Mouse (Mus musculus): ENCODE measurements around the gene Gm14226.
A peak's percentile ranks its signal among the peaks of the same experiment; 100 is the strongest.
"Not testable (repeated sequence)": the region's sequence is repeated elsewhere in the genome, so short reads cannot be mapped to it uniquely, and the experiment has no call there.

The Gm14226 gene

GRCm38 (mm10) chr2:155047452-155048178, 29.5 kb downstream of the Gm14226 start:
- no peak for DNase-seq (ENCODE audit: low spot score in 2 of 2)

- DNase-seq (ENCODE audit: low spot score in 2 of 2): no peak
These were observed 32.0 kb downstream of the Gm14226 start for GRCm38 (mm10) chr2:155050108-155050503.

- peak; percentile 85 to 91 for DNase-seq (ENCODE audit: low spot score in 2 of 2)
These were observed 32.6 kb downstream of the Gm14226 start for GRCm38 (mm10) chr2:155050504-155051236.

GRCm38 (mm10) chr2:155051622-155052351, 33.7 kb downstream of the Gm14226 start:
- no peak for DNase-seq (ENCODE audit: low spot score in 2 of 2)

GRCm38 (mm10) chr2:155052681-155053080, 34.6 kb downstream of the Gm14226 start:
- DNase-seq (ENCODE audit: low spot score in 2 of 2): no peak

GRCm38 (mm10) chr2:155053512-155053911, 35.4 kb downstream of the Gm14226 start:
- DNase-seq (ENCODE audit: low spot score in 2 of 2): not testable (repeated sequence)

GRCm38 (mm10) chr2:155054672-155055071, 36.6 kb downstream of the Gm14226 start:
- DNase-seq (ENCODE audit: low spot score in 2 of 2): no peak

- DNase-seq (ENCODE audit: low spot score in 2 of 2): no peak
These were observed 38.1 kb downstream of the Gm14226 start for GRCm38 (mm10) chr2:155056076-155056578.

- DNase-seq (ENCODE audit: low spot score in 2 of 2): no peak
These were observed 39.3 kb downstream of the Gm14226 start for GRCm38 (mm10) chr2:155057361-155057760.

- no peak for DNase-seq (ENCODE audit: low spot score in 2 of 2)
These were observed 53.0 kb downstream of the Gm14226 start for GRCm38 (mm10) chr2:155071027-155071426.

- no peak for DNase-seq (ENCODE audit: low spot score in 2 of 2)
These were observed 54.5 kb downstream of the Gm14226 start for GRCm38 (mm10) chr2:155072353-155073145.

- DNase-seq (ENCODE audit: low spot score in 2 of 2): no peak
These were observed 55.3 kb downstream of the Gm14226 start for GRCm38 (mm10) chr2:155073347-155073746.

GRCm38 (mm10) chr2:155073978-155074765, 56.1 kb downstream of the Gm14226 start, which contains the start of gene Ahcy:
Gene Ahcy (minus strand): TSS chr2:155074497.
- DNase-seq (ENCODE audit: low spot score in 2 of 2): peak; percentile 82 to 83

GRCm38 (mm10) chr2:155074766-155075330, 56.8 kb downstream of the Gm14226 start:
- DNase-seq (ENCODE audit: low spot score in 2 of 2): peak in 1 of 2 experiments; percentile 8

- no peak for DNase-seq (ENCODE audit: low spot score in 2 of 2)
These were observed 57.6 kb downstream of the Gm14226 start for GRCm38 (mm10) chr2:155075649-155076048.

Data from frontal cortex, postnatal 25 days (tissue).